In genomic region chr12:108213090-108214041, GRCm38 (mm10) we compare ENCODE assay signal across 9 mouse cellular contexts. TPM values are rescaled to one million over a fixed set of nuclear protein-coding genes. Genes with fewer than 3 reads are reported as not detected.
DNase-seq lines count a peak whose midpoint lies in the region; ATAC-seq and TF ChIP-seq lines count a peak whose summit lies in the region.
"Had no signal": no experiment of that assay in that cellular context is flagged by ENCODE, and none has a peak within 500 bp of the region (broad histone marks: within the 10 kb centered on the region; RNA-seq: fewer than 3 reads in every experiment).

No protein-coding gene starts in this region.

- TF ChIP-seq EP300 in liver, postnatal 0 days (IDR thresholded peaks at IDR 0.05; ENCODE audit: low read depth) = no peak

- no peaks in the 10 kb centered on the region for H3K27me3 ChIP-seq in kidney, embryonic 16.5 days (ENCODE audit: insufficient read depth, low read length)
- H3K27me3 ChIP-seq in neural tube, embryonic 12.5 days (replicated peaks) = no peaks in the 10 kb centered on the region
- H3K27me3 ChIP-seq in liver, postnatal 0 days (ENCODE audit: insufficient read depth, low read length) = no peaks in the 10 kb centered on the region

- peaks cover 48% of the 10 kb centered on the region for H3K4me1 ChIP-seq in kidney, embryonic 16.5 days (ENCODE audit: insufficient read depth, low read length)
- peaks cover 77% of the 10 kb centered on the region for H3K4me1 ChIP-seq in neural tube, embryonic 12.5 days
- H3K4me1 ChIP-seq in liver, postnatal 0 days (ENCODE audit: insufficient read depth) = 0 out of 2 replicates have a peak, but pooled peaks cover 2% of the 10 kb centered on the region

- H3K4me2 ChIP-seq in kidney, embryonic 16.5 days (replicated peaks; ENCODE audit: low read depth, low read length) = 0 out of 2 replicates have a peak overlapping the region, but pooled peaks have one; percentile 6
- 0 out of 2 replicates have a peak overlapping the region, but pooled peaks have one; percentile 22 for H3K4me2 ChIP-seq in neural tube, embryonic 12.5 days (replicated peaks)
- no peak overlapping the region for H3K4me2 ChIP-seq in liver, postnatal 0 days (ENCODE audit: low read depth, low read length)

- TF ChIP-seq CTCF in liver, postnatal 0 days (IDR thresholded peaks at IDR 0.05; ENCODE audit: low read depth) = no peak

- 0 out of 2 replicates have a peak overlapping the region, but pooled peaks have one; percentile 20 for H3K27ac ChIP-seq in kidney, embryonic 16.5 days (ENCODE audit: low read length)
- peak overlapping the region; percentile 43 for H3K27ac ChIP-seq in neural tube, embryonic 12.5 days
- H3K27ac ChIP-seq in liver, postnatal 0 days (ENCODE audit: low read depth) = no peak overlapping the region

- no peaks in the 10 kb centered on the region for H3K36me3 ChIP-seq in kidney, embryonic 16.5 days (ENCODE audit: insufficient read depth, low read length)
- H3K36me3 ChIP-seq in neural tube, embryonic 12.5 days = 0 out of 2 replicates have a peak, but pooled peaks cover 5% of the 10 kb centered on the region
- no peaks in the 10 kb centered on the region for H3K36me3 ChIP-seq in liver, postnatal 0 days (replicated peaks; ENCODE audit: insufficient read depth, low read length)

- H3K4me3 ChIP-seq in kidney, embryonic 16.5 days (ENCODE audit: low read length) = no peak overlapping the region
- no peak overlapping the region for H3K4me3 ChIP-seq in neural tube, embryonic 12.5 days
- no peak overlapping the region for H3K4me3 ChIP-seq in liver, postnatal 0 days (ENCODE audit: low read depth, low read length)

- WGBS in kidney, embryonic 16.5 days = 19% methylated on average over 18 of the region's 18 CpGs
- WGBS in neural tube, embryonic 12.5 days = 35% methylated on average over 18 of the region's 18 CpGs
- 41% methylated on average over 18 of the region's 18 CpGs for WGBS in liver, postnatal 0 days (ENCODE audit: insufficient replicate concordance)

- peak; percentile 21; the same call in 1 of the 2 replicates for ATAC-seq in kidney, embryonic 16.5 days (ENCODE audit: low FRiP score, low TSS enrichment)
- no peak for ATAC-seq in neural tube, embryonic 12.5 days (ENCODE audit: low FRiP score, low read depth)
- ATAC-seq in liver, postnatal 0 days = no peak
- ATAC-seq: forebrain, postnatal 0 days had no signal

- no peak overlapping the region; the same call in 1 of the 2 replicates for H3K9ac ChIP-seq in kidney, embryonic 16.5 days (replicated peaks; ENCODE audit: low read length)
- 0 out of 2 replicates have a peak overlapping the region, but pooled peaks have one; percentile 40 for H3K9ac ChIP-seq in neural tube, embryonic 12.5 days
- H3K9ac ChIP-seq in liver, postnatal 0 days (replicated peaks) = no peak overlapping the region
- H3K9ac ChIP-seq: forebrain, postnatal 0 days had no signal

- no peaks in the 10 kb centered on the region for H3K9me3 ChIP-seq in kidney, embryonic 16.5 days (ENCODE audit: low read length)
- no peaks in the 10 kb centered on the region for H3K9me3 ChIP-seq in neural tube, embryonic 12.5 days
- no peaks in the 10 kb centered on the region for H3K9me3 ChIP-seq in liver, postnatal 0 days (ENCODE audit: low read length)

- no peak for DNase-seq in kidney, adult 9 months
- DNase-seq in cerebellum, adult 9-10 months = peak; percentile 26
- peak; percentile 39 for DNase-seq in forelimb bud, embryonic 11.5 days (ENCODE audit: low read depth, low spot score)
- DNase-seq in spleen, adult 18-20 months = no peak
- no peak for DNase-seq in liver, postnatal 0 days
- DNase-seq: forebrain, postnatal 0 days; heart, postnatal 10 days had no signal

RNA-seq across cellular contexts. Expression of gene Ccnk, which starts 34.0 kb away (rescaled TPM):
- polyA plus RNA-seq in kidney, embryonic 16.5 days (2015; fragmentation: Nextera tagmentation; extraction: Ambion mirVana) = 2.4 and 3.1 TPM in 2 replicates
- polyA plus RNA-seq in neural tube, embryonic 12.5 days (2016; fragmentation: Nextera tagmentation; extraction: Ambion mirVana) = 3.2 and 3.8 TPM in 2 replicates
- 1.7 and 1.8 TPM in 2 replicates for polyA plus RNA-seq in liver, postnatal 0 days (2015; fragmentation: Nextera tagmentation; extraction: Ambion mirVana)

RNA-seq across cellular contexts. Expression of gene Setd3, which starts 34.3 kb away (rescaled TPM):
- 89.1 and 92.4 TPM in 2 replicates for polyA plus RNA-seq in kidney, embryonic 16.5 days (2015; fragmentation: Nextera tagmentation; extraction: Ambion mirVana)
- polyA plus RNA-seq in neural tube, embryonic 12.5 days (2016; fragmentation: Nextera tagmentation; extraction: Ambion mirVana) = 104 and 114 TPM in 2 replicates
- polyA plus RNA-seq in liver, postnatal 0 days (2015; fragmentation: Nextera tagmentation; extraction: Ambion mirVana) = 35.6 and 38.0 TPM in 2 replicates

Comparison
In these comparisons a context has a peak if more than half of its experiments do, and no peak if none do; other contexts are left out.
1. DNase-seq: peak in cerebellum, adult 9-10 months (single experiment) and forelimb bud, embryonic 11.5 days (single experiment); none in kidney, adult 9 months (single experiment), spleen, adult 18-20 months (0 of 2) and liver, postnatal 0 days (single experiment).